Mouse (Mus musculus) inflammation-experienced regulatory T-cells (primary cell): Measurements from ENCODE around the gene Pdlim4. TPM values are rescaled to one million over a fixed set of nuclear protein-coding genes. Genes with fewer than 3 reads are reported as not detected.

Source experiments
- polyA plus RNA-seq, 2 experiments: library from polyadenylated mRNA; unstranded; fragments of 100-300 nt; shearing (Covaris generic); gene quantifications; one replicate each; pipeline ENCODE4 v1.2.1; 2017

The Pdlim4 gene
- 10 to 100 TPM in 1 of 2 experiments, 1 to 10 TPM in 1; 2.3 to 72.6 TPM for polyA plus RNA-seq

GRCm38 (mm10) chr11:54068520-54069371 is at the start of gene Pdlim4:
Gene Pdlim4, minus strand, starts transcription at chr11:54069014.

GRCm38 (mm10) chr11:54100045-54100691 is 31.4 kb upstream of the Pdlim4 start, which contains the start of gene P4ha2:
Gene P4ha2, plus strand, starts transcription at chr11:54100095.

GRCm38 (mm10) chr11:54028044-54028951 is 40.5 kb downstream of the Pdlim4 start, which contains the start of gene Slc22a4:
Gene Slc22a4, minus strand, starts transcription at chr11:54028090.

Other genes with a start within 250 kb of the Pdlim4 start
- gene Gm12216, start 209.8 kb downstream of the Pdlim4 start, polyA plus RNA-seq, result 10 to 100 TPM; 31.6 to 40.9 TPM
- 10 to 100 TPM; 18.3 to 30.9 TPM for gene Slc22a5, start 177.4 kb downstream of the Pdlim4 start, polyA plus RNA-seq
- gene Slc22a21, start 88.7 kb downstream of the Pdlim4 start, polyA plus RNA-seq, result 1 to 10 TPM in 1 of 2 experiments, under 1 TPM in 1; 0.80 to 8.8 TPM
- 10 to 100 TPM in 1 of 2 experiments, under 1 TPM in 1; 0.30 to 12.0 TPM for gene Slc22a4, start 40.9 kb downstream of the Pdlim4 start, polyA plus RNA-seq
- gene P4ha2, start 31.1 kb upstream of the Pdlim4 start, polyA plus RNA-seq, result not detected
- gene Csf2, start 180.7 kb upstream of the Pdlim4 start, polyA plus RNA-seq, result 1 to 10 TPM in 1 of 2 experiments, under 1 TPM in 1; 0.27 to 4.3 TPM
- gene Il3, start 198.3 kb upstream of the Pdlim4 start, polyA plus RNA-seq, result not detected
- under 1 TPM; 0.05 to 0.59 TPM for gene Acsl6, start 234.8 kb upstream of the Pdlim4 start, polyA plus RNA-seq